Mouse (Mus musculus) small intestine, adult 2 months (tissue): Measurements from ENCODE around the gene Map3k1. TPM values are rescaled to one million over a fixed set of nuclear protein-coding genes. Genes with fewer than 3 reads are reported as not detected.

Experiments used
- H3K27ac ChIP-seq: fragments of 200-500 bp; 2 replicates; pipeline ENCODE4 v1.5.1; 2012; ENCODE audit warnings: low read depth, low read length, control low read depth, inconsistent platforms; ENCODE audit not compliant: insufficient read depth
- H3K27me3 ChIP-seq: fragments of 200-500 bp; 2 replicates; pipeline ENCODE4 v1.6.1; 2012; ENCODE audit warnings: mild to moderate bottlenecking, moderate library complexity, low read length, inconsistent platforms; ENCODE audit not compliant: control insufficient read depth, insufficient read depth
- H3K36me3 ChIP-seq: fragments of 200-500 bp; 2 replicates; pipeline ENCODE4 v1.6.1; 2012; ENCODE audit warnings: mild to moderate bottlenecking, low read length, control low read depth, inconsistent platforms; ENCODE audit not compliant: control insufficient read depth, insufficient read depth
- H3K4me1 ChIP-seq: fragments of 200-500 bp; 2 replicates; pipeline ENCODE4 v1.6.1; 2012; ENCODE audit warnings: low read length, inconsistent platforms, mixed read lengths; ENCODE audit not compliant: control insufficient read depth, insufficient read depth, insufficient read length
- H3K4me3 ChIP-seq: fragments of 200-500 bp; 2 replicates; pipeline ENCODE4 v1.5.1; 2012; ENCODE audit warnings: low read depth, mild to moderate bottlenecking, control low read depth, inconsistent platforms, low read length, moderate library complexity
- CTCF ChIP-seq: fragments of 200-500 bp; IDR thresholded peaks from 2 replicates; pipeline ENCODE4 v1.5.1; 2012; ENCODE audit warnings: low read depth, mild to moderate bottlenecking, control low read depth, inconsistent platforms, low read length, moderate library complexity, mixed read lengths; ENCODE audit not compliant: insufficient replicate concordance, insufficient read length; ENCODE audit errors: extremely low read depth
- POLR2A ChIP-seq: fragments of 200-500 bp; IDR thresholded peaks from 2 replicates; pipeline ENCODE4 v1.6.1; 2012; ENCODE audit warnings: low read depth, mild to moderate bottlenecking, control low read depth, inconsistent platforms, low read length, moderate library complexity
- WGBS: fragments of 180-500 bp; shearing (Covaris S2); methylation state at CpG from one replicate; pipeline ENCODE4 v1.1.7; 2018; 5-methylcytosine and 5-hydroxymethylcytosine counted together
- polyA plus RNA-seq: library from polyadenylated mRNA; depleted of rRNA; stranded (reverse); fragments of >200 nt; gene quantifications from 2 replicates; pipeline ENCODE4 v1.2.3, GENCODE M21; 2012

Map3k1 gene
- polyA plus RNA-seq, 1 experiment = 15.0 TPM

- WGBS = 37% methylated on average over 16 of the region's 16 CpGs
- Histone ChIP-seq H3K4me1 (peaks cover 49% of the 10 kb centered on the region), H3K27ac (no peak overlapping the region)
These were observed 16.4 kb downstream of the Map3k1 start for GRCm38 (mm10) chr13:111792130-111792974.

GRCm38 (mm10) chr13:111791596-111791995 lies 17.2 kb downstream of the Map3k1 start:
- no peaks in the 10 kb centered on the region for H3K27me3 ChIP-seq
- H3K27ac ChIP-seq = no peak overlapping the region
- no peak overlapping the region for H3K4me3 ChIP-seq
- H3K4me1 ChIP-seq = peaks cover 45% of the 10 kb centered on the region
- peaks cover 1% of the 10 kb centered on the region; the same call in 1 of the 2 replicates for H3K36me3 ChIP-seq
- TF ChIP-seq POLR2A = no peak
- 87% methylated on average over 11 of the region's 11 CpGs for WGBS

More at GRCm38 (mm10) chr13:111792130-111792974, 16.4 kb downstream of the Map3k1 start:
- no peaks in the 10 kb centered on the region for H3K27me3 ChIP-seq
- TF ChIP-seq POLR2A = no peak
- no peak for TF ChIP-seq CTCF
- no peak overlapping the region for H3K4me3 ChIP-seq
- peaks cover 1% of the 10 kb centered on the region; the same call in 1 of the 2 replicates for H3K36me3 ChIP-seq

- H3K4me1 ChIP-seq = peaks cover 35% of the 10 kb centered on the region
- no peak overlapping the region for H3K27ac ChIP-seq
- 55% methylated on average over 9 of the region's 9 CpGs for WGBS
- TF ChIP-seq CTCF = peak; percentile 21; the same call in 1 of the 2 replicates
- TF ChIP-seq POLR2A = no peak
- no peaks in the 10 kb centered on the region for H3K27me3 ChIP-seq
- H3K36me3 ChIP-seq = peaks cover 1% of the 10 kb centered on the region; the same call in 1 of the 2 replicates
- H3K4me3 ChIP-seq = no peak overlapping the region
These were observed 19.2 kb downstream of the Map3k1 start for GRCm38 (mm10) chr13:111789420-111790065.

GRCm38 (mm10) chr13:111788882-111789281 lies 19.9 kb downstream of the Map3k1 start:
- H3K4me1 ChIP-seq = peaks cover 33% of the 10 kb centered on the region

GRCm38 (mm10) chr13:111787857-111788619 lies 20.8 kb downstream of the Map3k1 start:
- peak overlapping the region; percentile 4; the same call in 1 of the 2 replicates for H3K27ac ChIP-seq
- WGBS = 24% methylated on average over 18 of the region's 18 CpGs
- peak overlapping the region; percentile 30 for H3K4me3 ChIP-seq
- TF ChIP-seq CTCF (peak; percentile 75; the same call in 1 of the 2 replicates), POLR2A (no peak)
- H3K27me3 ChIP-seq = no peaks in the 10 kb centered on the region
- peaks cover 31% of the 10 kb centered on the region for H3K4me1 ChIP-seq
- 0 out of 2 replicates have a peak, but pooled peaks cover 2% of the 10 kb centered on the region for H3K36me3 ChIP-seq

More at GRCm38 (mm10) chr13:111788882-111789281, 19.9 kb downstream of the Map3k1 start:
- no peak for TF ChIP-seq POLR2A
- no peak for TF ChIP-seq CTCF
- Histone ChIP-seq H3K27ac (peak overlapping the region; percentile 4; the same call in 1 of the 2 replicates), H3K4me3 (peak overlapping the region; percentile 30; the same call in 1 of the 2 replicates), H3K36me3 (no peaks in the 10 kb centered on the region), H3K27me3 (no peaks in the 10 kb centered on the region)
- WGBS = 62% methylated on average over 9 of the region's 9 CpGs

- H3K4me1 ChIP-seq = peaks cover 19% of the 10 kb centered on the region
- TF ChIP-seq CTCF (no peak), POLR2A (no peak)
- 0 out of 2 replicates have a peak, but pooled peaks cover 5% of the 10 kb centered on the region for H3K36me3 ChIP-seq
- no peak overlapping the region for H3K4me3 ChIP-seq
- WGBS = 94% methylated on average over 7 of the region's 7 CpGs
- no peak overlapping the region for H3K27ac ChIP-seq
- H3K27me3 ChIP-seq = no peaks in the 10 kb centered on the region
These were observed 22.2 kb downstream of the Map3k1 start for GRCm38 (mm10) chr13:111786584-111786983.

GRCm38 (mm10) chr13:111783451-111783850 lies 25.3 kb downstream of the Map3k1 start:
- Histone ChIP-seq H3K36me3 (0 out of 2 replicates have a peak, but pooled peaks cover 5% of the 10 kb centered on the region), H3K27ac (no peak overlapping the region), H3K27me3 (no peaks in the 10 kb centered on the region), H3K4me3 (no peak overlapping the region), H3K4me1 (peaks cover 2% of the 10 kb centered on the region; the same call in 1 of the 2 replicates)
- TF ChIP-seq CTCF (no peak), POLR2A (no peak)
- WGBS = 86% methylated on average over 8 of the region's 8 CpGs
